Mouse (Mus musculus) heart, adult 2 months (tissue): ENCODE measurements at regions not wholly inside any gene's neighbourhood (a gene's known extent, or its start where the extent isn't known, plus 50 kb on each side); places are given as distances from the start of the nearest gene placed in this dataset.

Experiments
- DNase-seq, 2 experiments: peaks; one replicate each; pipeline ENCODE4 v3.0.0; 2021
- H3K27ac ChIP-seq: fragments of 200-600 bp; 2 replicates; pipeline ENCODE4 v1.8.1; 2022
- H3K27me3 ChIP-seq: fragments of 200-500 bp; 2 replicates; pipeline ENCODE4 v1.6.1; 2012; ENCODE audit warnings: mild to moderate bottlenecking, low read length, inconsistent platforms, mixed read lengths; ENCODE audit not compliant: control insufficient read depth, insufficient read depth
- H3K36me3 ChIP-seq: fragments of 200-500 bp; 2 replicates; pipeline ENCODE4 v1.6.1; 2012; ENCODE audit warnings: low read length, inconsistent platforms; ENCODE audit not compliant: control insufficient read depth, insufficient read depth
- H3K4me1 ChIP-seq: fragments of 200-500 bp; 2 replicates; pipeline ENCODE4 v1.6.1; 2011; ENCODE audit warnings: low read length; ENCODE audit not compliant: control insufficient read depth, insufficient read depth
- H3K4me3 ChIP-seq: fragments of 200-600 bp; 2 replicates; pipeline ENCODE4 v1.8.1; 2022
- H3K79me2 ChIP-seq: fragments of 200-500 bp; replicated peaks from 2 replicates; pipeline ENCODE4 v1.6.1; 2012; ENCODE audit warnings: mild to moderate bottlenecking, inconsistent platforms, low read length, moderate library complexity, mixed read lengths; ENCODE audit not compliant: control insufficient read depth, insufficient read depth
- H3K9ac ChIP-seq: fragments of 200-500 bp; 2 replicates; pipeline ENCODE4 v1.6.1; 2012; ENCODE audit warnings: low read depth, mild to moderate bottlenecking, control low read depth, inconsistent platforms, low read length, mixed read lengths
- CTCF ChIP-seq: fragments of 200-600 bp; IDR thresholded peaks from 2 replicates; pipeline ENCODE4 v1.8.1; 2022; ENCODE audit warnings: antibody characterized with exemption, mild to moderate bottlenecking, moderate library complexity
- EP300 ChIP-seq: fragments of 200-500 bp; IDR thresholded peaks from 2 replicates; pipeline ENCODE4 v1.6.1; 2011; ENCODE audit warnings: low read depth, low read length, control low read depth; ENCODE audit not compliant: insufficient read depth
- POLR2A ChIP-seq: fragments of 200-500 bp; IDR thresholded peaks from 2 replicates; pipeline ENCODE4 v1.6.1; 2011; ENCODE audit warnings: mild to moderate bottlenecking, low read depth, low read length, control low read depth; ENCODE audit not compliant: insufficient read depth
- WGBS: fragments of 180-500 bp; shearing (Covaris S2); methylation state at CpG from one replicate; pipeline ENCODE4 v1.1.7; 2018; 5-methylcytosine and 5-hydroxymethylcytosine counted together
- intact Hi-C: fragments of 180-260 bp; cut with DNase I; formaldehyde crosslinking; loops from one replicate; pipeline ENCODE4 v1.15.1; 2025

DNA sequence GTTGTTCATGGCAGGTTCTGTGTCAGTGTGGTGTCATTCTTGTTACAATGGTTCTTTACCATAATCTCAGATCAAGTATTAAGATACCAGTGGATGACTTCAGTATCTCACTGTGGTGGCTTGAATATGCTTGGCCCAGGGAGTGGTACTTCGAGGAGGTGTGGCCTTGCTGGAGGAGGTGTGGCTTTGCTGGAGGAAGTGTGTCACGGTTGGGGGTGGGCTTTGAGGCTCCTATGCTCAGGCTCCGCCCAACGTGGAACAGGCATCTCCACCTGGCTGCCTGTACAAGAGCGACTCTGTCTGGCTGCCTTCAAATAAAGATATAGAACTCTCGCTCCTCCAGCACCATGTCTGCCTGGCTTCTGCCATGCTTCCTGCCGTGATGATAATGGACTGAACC, 63.6 kb downstream of the Cd2 start:
- Histone ChIP-seq H3K79me2 (no peaks in the 10 kb centered on the region), H3K27ac (no peak overlapping the region), H3K4me3 (no peak overlapping the region), H3K4me1 (no peaks in the 10 kb centered on the region), H3K36me3 (no peaks in the 10 kb centered on the region), H3K9ac (no peak overlapping the region), H3K27me3 (no peaks in the 10 kb centered on the region)
- no peak for DNase-seq
- TF ChIP-seq CTCF (no peak), EP300 (no peak), POLR2A (no peak)
- intact Hi-C loops: no loop called here
- WGBS: 61% methylated on average over 7 of the region's 7 CpGs

DNA sequence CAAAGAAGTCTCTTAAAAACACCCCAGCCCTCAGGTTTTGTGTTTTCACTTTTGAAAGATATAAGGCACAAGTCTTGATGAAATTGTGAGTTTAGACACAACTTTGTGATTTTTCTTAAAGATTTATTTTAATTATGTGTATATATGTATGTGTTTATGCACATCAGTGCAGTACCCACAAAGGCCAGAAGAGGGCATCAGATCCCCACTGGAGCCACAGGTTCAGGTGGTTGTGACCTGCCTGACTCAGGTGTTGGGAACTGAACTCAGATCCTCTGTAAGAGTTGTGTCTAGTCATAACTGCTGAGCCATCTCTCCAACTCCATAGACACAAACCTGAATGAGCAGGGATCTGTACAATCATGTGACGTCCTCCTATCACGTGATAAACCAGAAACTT, 67.8 kb downstream of the Cd2 start:
- no peaks in the 10 kb centered on the region for H3K79me2 ChIP-seq
- TF ChIP-seq CTCF: peak; percentile 50
- TF ChIP-seq POLR2A: no peak
- no peak for TF ChIP-seq EP300
- no peaks in the 10 kb centered on the region for H3K36me3 ChIP-seq
- intact Hi-C loops: no loop called here
- H3K4me1 ChIP-seq: no peaks in the 10 kb centered on the region
- no peak for DNase-seq
- 94% methylated on average over 2 of the region's 2 CpGs for WGBS
- H3K27ac ChIP-seq: no peak overlapping the region
- no peak overlapping the region for H3K9ac ChIP-seq
- H3K27me3 ChIP-seq: no peaks in the 10 kb centered on the region
- no peak overlapping the region for H3K4me3 ChIP-seq

DNA sequence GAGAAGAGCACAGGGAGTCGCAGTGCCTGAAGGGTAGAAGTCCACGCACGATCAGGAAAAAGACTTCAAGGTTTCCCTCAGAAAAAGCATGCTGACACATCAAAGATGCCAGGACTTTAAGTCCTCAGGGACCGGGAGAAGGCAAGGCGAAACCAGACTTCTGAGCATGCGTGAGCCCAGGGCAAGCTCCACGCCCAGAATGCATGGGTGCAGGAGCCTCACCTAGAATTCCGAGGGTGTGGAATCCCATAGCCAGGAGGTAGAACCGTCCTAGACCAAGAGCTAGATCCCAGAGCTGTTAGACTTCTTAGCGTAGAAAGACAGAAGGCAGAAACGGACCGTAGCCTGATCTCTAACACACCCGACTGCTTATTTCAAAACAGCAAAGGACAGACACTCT, 71.0 kb downstream of the Cd2 start:
- intact Hi-C loops: no loop called here

DNA sequence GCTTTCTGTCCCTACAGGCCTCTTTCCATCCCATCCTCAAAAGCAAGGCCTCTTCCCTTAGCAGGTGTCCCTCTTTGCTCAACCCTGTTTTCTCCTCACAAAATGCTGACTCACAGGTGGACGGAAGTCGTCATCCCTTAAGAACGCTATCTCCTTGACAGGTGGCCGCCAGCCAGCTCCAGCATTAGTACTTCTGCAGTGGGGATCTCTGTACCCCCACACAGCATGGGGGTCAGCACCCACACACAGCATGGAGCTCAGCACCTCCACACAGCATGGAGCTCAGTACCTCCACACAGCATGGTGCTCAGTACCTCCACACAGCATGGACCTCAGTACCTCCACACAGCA, 74.6 kb downstream of the Cd2 start:
- no peak overlapping the region for H3K27ac ChIP-seq
- peak in 1 of 2 experiments; percentile 38 for DNase-seq
- H3K79me2 ChIP-seq: no peaks in the 10 kb centered on the region
- H3K4me3 ChIP-seq: no peak overlapping the region
- H3K9ac ChIP-seq: no peak overlapping the region
- no peaks in the 10 kb centered on the region for H3K27me3 ChIP-seq
- TF ChIP-seq POLR2A (no peak), CTCF (no peak), EP300 (no peak)
- WGBS: 26% methylated on average over 4 of the region's 4 CpGs
- peaks cover 5% of the 10 kb centered on the region for H3K4me1 ChIP-seq
- intact Hi-C loops: no loop called here
- H3K36me3 ChIP-seq: no peaks in the 10 kb centered on the region

More for the DNA sequence above, 71.0 kb downstream of the Cd2 start:
- Histone ChIP-seq H3K79me2 (no peaks in the 10 kb centered on the region), H3K27me3 (no peaks in the 10 kb centered on the region), H3K4me3 (no peak overlapping the region), H3K4me1 (peaks cover 5% of the 10 kb centered on the region), H3K36me3 (no peaks in the 10 kb centered on the region), H3K9ac (no peak overlapping the region), H3K27ac (no peak overlapping the region)
- no peak for DNase-seq
- WGBS: 90% methylated on average over 13 of the region's 13 CpGs
- TF ChIP-seq EP300: no peak
- TF ChIP-seq CTCF: no peak
- TF ChIP-seq POLR2A: no peak

DNA sequence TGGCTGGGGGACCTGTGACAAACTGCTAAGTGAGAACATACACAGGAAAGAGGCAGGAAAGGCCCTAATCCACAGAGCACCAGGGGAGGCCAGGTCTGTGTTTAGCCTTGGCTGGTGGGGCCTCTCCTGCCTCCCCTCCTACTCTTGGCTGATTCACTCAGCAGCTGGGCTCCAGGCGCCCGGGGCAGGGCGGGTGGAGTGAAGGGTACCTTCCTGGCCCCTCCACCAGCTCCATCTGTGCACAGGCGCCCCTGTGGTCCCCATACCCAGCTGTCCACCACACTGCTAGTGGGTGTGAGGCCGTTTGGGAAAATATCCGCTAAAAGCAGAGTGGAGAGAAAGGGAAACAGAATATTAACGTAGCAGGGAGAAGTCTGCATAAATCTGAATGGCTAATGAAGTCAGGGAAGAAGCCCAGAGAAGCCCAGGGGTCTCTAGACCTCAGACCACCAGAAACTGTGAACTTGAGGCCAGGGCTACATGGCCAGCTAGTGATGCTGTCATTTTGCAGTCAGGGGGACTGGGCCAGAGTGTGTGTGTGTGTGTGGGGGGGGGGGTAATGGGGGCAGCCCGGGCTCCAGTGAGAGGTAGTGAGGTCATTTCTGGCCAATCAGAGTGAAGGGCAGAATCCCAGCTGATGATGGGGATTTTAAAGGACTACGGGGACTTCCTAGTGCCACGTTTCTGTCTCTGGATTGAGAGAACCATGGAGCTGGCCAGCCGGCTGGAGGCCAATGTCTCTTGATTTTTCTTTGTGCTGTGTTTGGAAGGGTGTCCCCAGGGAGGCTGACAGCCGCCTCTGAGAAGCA, 75.1 kb downstream of the Cd2 start:
- H3K36me3 ChIP-seq: no peaks in the 10 kb centered on the region
- intact Hi-C loops: no loop called here
- no peaks in the 10 kb centered on the region for H3K79me2 ChIP-seq
- peak overlapping the region; percentile 23; the same call in 1 of the 2 replicates for H3K27ac ChIP-seq
- no peak for TF ChIP-seq EP300
- TF ChIP-seq POLR2A: no peak
- no peak for TF ChIP-seq CTCF
- WGBS: 23% methylated on average over 12 of the region's 12 CpGs
- no peak overlapping the region for H3K4me3 ChIP-seq
- no peak overlapping the region for H3K9ac ChIP-seq
- peak; percentile 44 to 50 for DNase-seq
- H3K27me3 ChIP-seq: no peaks in the 10 kb centered on the region
- peaks cover 5% of the 10 kb centered on the region for H3K4me1 ChIP-seq

DNA sequence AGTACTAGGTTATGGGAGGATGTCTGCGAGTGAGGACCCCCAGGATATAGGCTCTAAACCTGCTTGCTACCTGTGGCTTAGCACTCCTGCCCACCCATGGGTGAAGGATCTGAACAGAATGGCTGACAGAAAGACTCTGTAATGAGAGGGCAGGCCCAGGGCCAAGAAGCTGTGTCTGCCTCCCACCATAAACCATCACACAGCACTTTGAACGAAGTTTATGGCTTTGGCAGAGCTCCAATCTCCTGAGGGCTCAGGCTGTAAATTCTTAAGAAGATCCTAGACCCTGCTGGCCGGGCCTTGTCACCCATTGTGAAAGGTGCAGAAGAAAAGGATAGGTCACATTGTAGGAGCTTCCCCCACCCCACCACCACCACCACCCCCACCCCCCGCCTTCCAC, 75.8 kb downstream of the Cd2 start:
- no peak overlapping the region for H3K9ac ChIP-seq
- TF ChIP-seq CTCF (no peak), POLR2A (no peak), EP300 (no peak)
- no peak overlapping the region for H3K27ac ChIP-seq
- no peak overlapping the region for H3K4me3 ChIP-seq
- H3K36me3 ChIP-seq: no peaks in the 10 kb centered on the region
- intact Hi-C loops: no loop called here
- H3K4me1 ChIP-seq: peaks cover 5% of the 10 kb centered on the region
- no peak for DNase-seq
- H3K79me2 ChIP-seq: no peaks in the 10 kb centered on the region
- H3K27me3 ChIP-seq: no peaks in the 10 kb centered on the region
- 68% methylated on average over 4 of the region's 4 CpGs for WGBS
